Mouse (Mus musculus) megakaryocyte, adult 5-6 weeks (primary cell): ENCODE measurements at regions not wholly inside any gene's neighbourhood (a gene's known extent, or its start where the extent isn't known, plus 50 kb on each side); places are given as distances from the start of the nearest gene placed in this dataset.
A peak's percentile ranks its signal among the peaks of the same experiment; 100 is the strongest.

Experiments used
- ATAC-seq: 2 replicates; pipeline ENCODE4 v1.8.0; 2016; ENCODE audit warnings: mild to moderate bottlenecking, inconsistent platforms; ENCODE audit not compliant: poor library complexity, severe bottlenecking

- no peak for ATAC-seq
These were observed 479.1 kb upstream of the Marcks start for GRCm38 (mm10) chr10:37617708-37618300.

GRCm38 (mm10) chr10:37615926-37616691 lies 477.4 kb upstream of the Marcks start:
- ATAC-seq, result 0 out of 2 replicates have a peak, but pooled peaks have one; percentile 30

- ATAC-seq, result no peak
These were observed 475.2 kb upstream of the Marcks start for GRCm38 (mm10) chr10:37613936-37614335.

- no peak for ATAC-seq
These were observed 464.8 kb upstream of the Marcks start for GRCm38 (mm10) chr10:37603529-37603928.

DNA sequence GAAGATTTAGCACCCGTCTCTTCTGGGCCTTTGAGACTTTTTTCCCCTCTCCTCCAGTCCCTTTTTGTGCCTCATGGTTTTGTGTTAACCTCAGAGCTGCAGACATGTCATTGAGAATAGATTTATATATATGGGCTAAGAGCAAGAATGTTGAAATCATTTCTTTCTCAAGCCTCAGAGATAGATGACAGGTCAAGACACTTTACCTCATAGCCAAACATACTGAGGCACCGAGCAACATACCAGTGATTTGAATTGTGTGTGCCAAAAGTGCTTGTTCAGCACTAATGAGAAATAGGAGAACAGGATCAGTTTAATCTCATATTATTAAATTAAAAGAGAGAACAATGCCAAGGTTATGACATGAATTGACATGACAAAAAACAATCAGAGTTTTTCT lies 464.2 kb upstream of the Marcks start:
- ATAC-seq, result no peak

DNA sequence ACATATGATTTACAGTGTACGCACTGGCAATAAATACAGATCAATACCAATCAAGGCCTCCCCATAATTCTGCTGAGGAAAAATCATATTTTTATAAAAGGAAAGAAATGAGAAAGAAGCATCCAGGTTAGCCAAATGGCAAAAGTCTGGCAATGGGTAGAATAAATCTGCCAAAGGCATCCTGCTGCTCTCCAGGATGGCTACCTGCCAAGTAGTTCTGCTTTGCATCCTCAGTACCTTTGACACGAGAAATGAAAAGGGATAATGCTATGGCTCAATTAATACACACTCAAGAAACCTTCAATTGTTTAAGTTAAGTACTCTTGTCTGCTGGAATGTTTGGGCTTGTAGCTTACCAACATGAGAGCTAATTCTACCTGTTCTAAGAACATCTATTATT lies 451.2 kb upstream of the Marcks start:
- no peak for ATAC-seq

GRCm38 (mm10) chr10:37589009-37589408 lies 450.3 kb upstream of the Marcks start:
- no peak for ATAC-seq

DNA sequence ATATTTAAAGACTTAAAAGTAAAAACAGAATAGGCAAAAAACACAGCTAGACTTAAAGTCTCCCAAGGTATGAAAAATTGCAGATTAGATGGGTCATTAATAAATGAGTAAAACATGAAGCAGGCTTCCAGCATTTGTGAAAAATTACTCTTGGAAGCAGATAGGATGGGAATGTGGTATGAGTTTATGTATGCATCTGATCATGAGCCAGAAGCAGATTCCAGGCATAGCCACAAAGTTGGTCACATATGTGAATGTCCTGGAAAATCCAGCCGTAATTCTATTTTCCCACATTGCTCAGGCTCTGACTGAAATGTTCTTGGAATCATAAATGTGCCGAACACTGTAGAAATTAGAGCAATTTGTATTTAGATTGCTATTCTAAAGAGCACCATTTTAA lies 432.5 kb upstream of the Marcks start:
- no peak for ATAC-seq

GRCm38 (mm10) chr10:37561705-37562104 lies 423.0 kb upstream of the Marcks start:
- no peak for ATAC-seq

GRCm38 (mm10) chr10:37549446-37549845 lies 410.7 kb upstream of the Marcks start:
- ATAC-seq, result no peak

GRCm38 (mm10) chr10:37540703-37541102 lies 402.0 kb upstream of the Marcks start:
- no peak for ATAC-seq

DNA sequence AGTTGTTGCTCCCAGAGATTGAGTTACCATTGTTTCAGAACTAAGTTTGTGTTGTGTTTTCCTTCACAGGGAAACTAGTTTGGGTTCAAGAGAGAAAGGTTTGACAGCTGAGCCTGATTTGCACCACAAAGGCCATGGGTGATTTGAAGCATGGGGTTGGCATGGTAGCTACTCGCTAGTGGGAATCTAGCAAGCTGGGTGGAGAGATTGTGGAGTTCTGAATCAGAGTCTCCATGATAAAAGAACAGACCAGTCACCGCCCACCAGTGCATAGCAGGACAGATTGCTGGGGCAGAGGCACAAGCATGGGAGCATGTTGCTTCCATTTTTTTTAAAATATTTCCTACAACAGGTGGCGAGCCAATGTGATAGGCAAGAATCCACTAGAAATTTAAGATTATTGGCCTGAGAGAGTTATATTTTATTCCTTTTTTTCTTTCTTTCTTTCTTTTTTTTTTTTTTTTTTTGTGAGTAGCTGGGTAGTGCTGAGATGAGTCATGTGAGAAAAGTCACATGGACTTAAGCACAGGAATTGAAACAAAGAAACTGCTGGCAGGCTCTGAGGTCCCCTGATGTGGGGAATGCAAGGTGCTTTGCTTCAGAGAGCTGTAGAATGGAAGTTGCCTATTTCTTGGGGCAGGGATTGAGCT lies 367.4 kb upstream of the Marcks start:
- no peak for ATAC-seq

- ATAC-seq, result no peak
These were observed 365.7 kb upstream of the Marcks start for GRCm38 (mm10) chr10:37504468-37504867.

DNA sequence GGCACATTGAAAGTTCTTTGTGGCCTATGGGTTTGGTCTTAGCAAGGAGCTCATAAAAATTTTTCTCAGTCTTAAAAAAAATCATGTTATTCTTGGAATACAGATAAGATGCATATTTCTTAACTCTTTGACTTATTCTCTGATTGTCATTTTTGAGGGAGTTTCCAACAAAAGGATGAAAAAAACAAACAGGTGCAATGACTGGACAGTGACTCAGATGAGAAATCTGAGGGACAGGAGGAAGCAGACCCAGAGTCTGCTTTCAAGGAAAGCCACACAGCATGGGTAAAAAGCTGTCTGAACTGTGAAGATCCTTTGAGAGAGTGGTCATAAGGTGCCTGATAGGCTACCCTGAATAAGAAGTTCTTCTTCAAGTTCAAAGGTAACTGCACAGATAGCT lies 363.8 kb upstream of the Marcks start:
- ATAC-seq, result no peak

DNA sequence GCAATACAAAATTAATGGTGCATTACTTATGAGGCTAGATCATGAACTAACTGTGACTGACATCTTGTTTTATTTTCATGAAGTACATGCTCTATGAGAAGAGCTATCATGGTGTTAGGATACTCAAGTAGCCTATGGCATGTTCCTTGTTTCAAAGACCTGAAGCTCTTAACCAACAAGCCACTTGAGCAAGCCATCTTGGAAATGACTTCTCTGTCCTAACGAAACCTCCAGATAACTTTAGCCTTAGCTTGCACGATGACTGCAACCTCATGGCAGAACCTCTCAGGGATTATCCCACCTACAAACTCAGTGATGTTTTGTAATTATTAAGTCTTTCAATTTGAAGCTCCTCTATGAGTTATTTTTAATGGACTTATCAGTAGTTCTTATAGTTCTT lies 362.3 kb upstream of the Marcks start:
- no peak for ATAC-seq

DNA sequence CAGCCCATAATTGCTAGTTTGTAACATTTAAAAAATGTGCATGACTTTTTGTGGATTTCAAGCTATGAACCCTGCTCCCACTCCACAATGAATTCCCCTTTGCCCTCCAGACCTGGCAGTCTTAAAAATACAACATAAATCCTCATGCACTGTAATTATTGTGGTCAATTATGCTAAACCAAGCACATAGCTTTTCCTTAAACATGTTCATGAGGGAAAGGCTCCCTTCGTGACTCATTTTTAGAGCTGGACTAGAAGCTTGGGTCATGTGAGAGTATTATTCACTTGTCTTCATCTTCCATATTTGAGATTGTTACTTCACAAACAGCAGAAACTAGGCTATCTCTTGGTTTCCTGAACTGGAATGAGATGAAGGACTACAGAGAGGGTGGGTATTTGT lies 356.7 kb upstream of the Marcks start:
- no peak for ATAC-seq

GRCm38 (mm10) chr10:37494552-37495166 lies 355.9 kb upstream of the Marcks start:
- ATAC-seq, result no peak

- no peak for ATAC-seq
These were observed 355.4 kb upstream of the Marcks start for GRCm38 (mm10) chr10:37494098-37494497.

DNA sequence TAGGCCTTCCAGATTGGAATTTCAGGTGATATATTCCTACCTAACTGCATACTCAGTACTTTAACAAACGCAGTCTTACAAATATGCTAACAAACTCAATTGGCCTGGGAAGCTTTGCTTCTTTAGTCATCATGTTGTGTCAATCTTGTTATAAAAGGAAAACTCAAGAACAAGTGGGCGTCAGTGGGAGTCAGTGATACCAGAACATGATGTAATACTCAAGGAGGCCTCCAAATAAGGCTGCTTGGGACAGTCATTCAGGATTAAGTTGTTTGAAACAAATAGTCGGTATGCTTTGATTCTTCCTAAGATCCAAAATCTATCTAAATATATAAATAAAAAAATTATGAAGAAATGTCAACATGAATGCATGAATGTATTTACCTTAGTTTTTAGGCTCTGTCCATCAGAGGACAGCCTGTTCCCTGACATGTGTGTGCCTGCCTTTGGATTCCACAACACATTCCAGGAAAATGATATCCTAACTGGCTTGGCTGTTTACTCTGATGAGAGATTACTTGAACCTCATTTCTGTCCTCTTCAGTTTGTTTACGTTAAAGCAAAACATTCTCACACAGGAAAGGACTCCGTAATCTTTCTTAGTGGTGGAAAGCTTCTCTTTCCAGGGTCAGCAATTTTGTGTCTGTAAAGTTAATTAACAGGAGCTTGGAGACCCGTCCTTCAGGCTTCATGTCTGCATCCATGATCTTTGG lies 345.7 kb upstream of the Marcks start:
- no peak for ATAC-seq

GRCm38 (mm10) chr10:37483521-37483920 lies 344.8 kb upstream of the Marcks start:
- ATAC-seq, result no peak

DNA sequence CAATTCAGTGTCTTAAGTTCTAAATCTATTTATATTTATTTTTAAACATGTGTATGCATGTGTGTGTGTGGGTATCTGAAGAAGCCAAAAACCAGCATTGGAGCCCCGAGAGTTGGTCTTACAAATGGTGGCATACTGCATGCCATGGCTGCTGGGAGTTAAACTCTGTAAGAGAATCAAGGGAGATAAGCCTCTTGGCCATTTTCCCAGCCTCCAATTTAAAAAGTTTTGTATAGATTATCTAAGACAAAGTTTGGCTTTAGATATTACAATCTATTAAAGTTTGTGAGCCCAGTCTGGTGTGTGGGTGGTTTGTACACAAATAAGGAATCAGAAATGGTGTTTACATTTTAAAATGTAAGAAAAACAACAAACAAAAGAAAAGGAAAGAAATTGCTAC lies 343.2 kb upstream of the Marcks start:
- ATAC-seq, result no peak
